Mouse (Mus musculus): ENCODE results near the gene Triobp. TPM values are rescaled to one million over a fixed set of nuclear protein-coding genes. Genes with fewer than 3 reads are reported as not detected.

Triobp gene
- polyA plus RNA-seq, 1 experiment from 2014 or later: 46.7 TPM

DNA sequence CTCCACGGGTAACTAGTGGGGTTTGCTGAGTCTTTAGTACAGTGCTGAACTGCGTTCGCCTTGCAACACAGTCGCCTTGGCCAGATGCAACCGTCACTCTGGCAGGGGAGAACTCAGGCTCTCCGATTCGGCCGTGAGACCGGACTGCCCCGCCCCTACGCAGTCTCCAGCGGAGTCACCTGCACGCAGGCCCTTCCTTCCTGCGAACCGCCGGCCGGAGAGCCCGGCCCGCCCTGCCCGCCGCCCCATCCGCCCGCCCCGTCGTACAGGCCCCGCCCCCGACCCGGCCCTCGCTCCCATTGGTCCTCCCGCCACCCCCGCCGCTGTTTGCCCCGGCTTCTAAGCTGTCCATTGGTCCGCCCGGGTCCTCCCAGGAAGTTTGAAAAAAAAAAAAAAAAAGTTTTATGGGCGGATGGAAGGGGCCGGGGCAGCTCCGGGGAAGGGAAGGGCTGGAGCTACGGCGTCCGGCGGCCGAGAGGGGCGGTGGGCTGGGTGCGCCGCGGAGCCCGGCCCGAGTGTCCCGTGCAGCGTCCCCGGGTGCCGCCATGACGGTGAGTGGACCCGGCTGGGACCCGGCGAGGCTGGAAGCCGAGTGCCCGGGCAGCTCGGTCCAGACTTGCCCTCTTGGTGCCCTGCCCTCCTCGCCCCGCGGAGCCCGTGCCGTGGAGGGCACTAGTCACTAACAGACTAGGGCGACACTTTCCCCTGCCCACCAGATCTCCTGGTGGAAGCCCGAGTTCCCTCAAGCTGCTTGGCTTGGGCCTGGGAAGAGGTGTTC, 35.3 kb downstream of the Triobp start:
- Histone ChIP-seq H3K4me1 (peaks cover 84% of the 10 kb centered on the region), H3K36me3 (replicated peaks) (peaks cover 17% of the 10 kb centered on the region), H3K27ac (replicated peaks) (peak overlapping the region; percentile 93), H3K4me3 (peak overlapping the region; percentile 95), H3K9me3 (no peaks in the 10 kb centered on the region), H3K27me3 (replicated peaks; ENCODE audit: low read depth, poor library complexity, severe bottlenecking) (no peaks in the 10 kb centered on the region)
- under 1% methylated on average over 67 of the region's 67 CpGs for WGBS
- DNase-seq (ENCODE audit: low spot score): peak; percentile 97

DNA sequence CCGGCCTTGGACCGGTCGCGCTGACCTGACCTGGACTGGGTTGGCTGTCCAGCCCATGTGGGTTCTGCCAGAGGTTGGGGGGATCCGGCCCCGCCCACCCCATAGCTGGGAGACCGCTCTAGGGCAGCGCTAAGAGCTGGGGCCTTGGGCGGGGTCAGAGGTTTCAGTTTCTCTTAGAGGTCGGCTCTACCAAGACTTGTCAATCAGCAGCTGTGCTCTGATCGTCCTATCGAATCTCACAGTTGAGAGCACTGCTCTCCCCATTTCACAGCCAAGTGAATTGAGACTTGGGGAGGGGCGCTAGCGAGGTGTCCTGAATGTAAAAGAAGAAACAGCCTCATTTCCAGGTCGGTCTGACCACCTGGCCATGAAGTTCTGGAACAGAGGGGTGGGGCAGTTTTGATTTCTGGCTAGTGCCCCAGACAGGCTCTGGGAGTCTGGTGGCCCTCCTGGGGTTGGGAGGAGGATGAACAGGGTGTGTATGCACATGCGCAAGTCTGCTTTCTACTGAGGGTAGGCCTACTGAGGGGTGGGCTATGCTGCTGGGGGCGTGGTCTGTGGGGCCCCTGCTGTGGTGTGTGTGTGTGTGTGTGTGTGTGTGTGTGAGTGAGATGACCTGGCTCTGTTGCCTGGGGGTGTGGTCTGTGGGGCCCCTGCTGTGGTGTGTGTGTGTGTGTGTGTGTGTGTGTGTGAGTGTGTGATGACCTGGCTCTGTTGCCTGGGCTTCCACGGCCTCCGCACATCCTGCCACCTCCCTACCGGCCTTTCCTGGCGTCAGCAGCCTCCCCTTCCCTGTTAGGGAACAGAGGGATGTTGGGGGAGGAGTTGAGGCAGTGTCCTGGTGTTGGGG, 36.1 kb downstream of the Triobp start:
- DNase-seq (ENCODE audit: low spot score): peak; percentile 81
- Histone ChIP-seq H3K9me3 (no peaks in the 10 kb centered on the region), H3K4me3 (peak overlapping the region; percentile 95), H3K27ac (replicated peaks) (peak overlapping the region; percentile 93), H3K36me3 (replicated peaks) (peaks cover 26% of the 10 kb centered on the region), H3K27me3 (replicated peaks; ENCODE audit: low read depth, poor library complexity, severe bottlenecking) (no peaks in the 10 kb centered on the region), H3K4me1 (peaks cover 75% of the 10 kb centered on the region)
- 1% methylated on average over 21 of the region's 21 CpGs for WGBS

DNA sequence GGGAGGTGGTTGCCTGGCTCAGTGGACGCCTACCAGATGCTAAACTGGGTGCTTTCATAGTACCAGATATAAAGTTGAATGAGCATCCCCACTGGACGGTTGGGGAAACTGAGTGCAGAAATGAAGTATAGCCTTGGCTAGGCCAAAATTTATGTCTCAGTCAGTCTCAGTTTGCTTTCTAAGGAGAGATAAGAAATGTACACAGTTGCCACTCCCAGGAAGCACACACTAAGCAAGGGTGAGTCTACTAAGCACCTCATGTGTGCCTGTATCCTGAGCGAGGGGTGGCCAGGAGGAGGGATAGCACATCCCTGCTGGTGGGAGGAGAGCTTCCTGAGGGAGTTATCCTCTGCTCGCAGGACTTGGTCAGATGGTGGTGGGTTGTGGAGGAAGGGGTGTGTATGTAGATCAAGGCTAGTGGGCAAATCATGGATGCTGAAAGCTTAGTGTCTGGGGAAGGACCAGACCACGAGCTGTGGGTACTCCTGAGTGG, 36.8 kb downstream of the Triobp start:
- no peak for DNase-seq (ENCODE audit: low spot score)
- H3K27me3 ChIP-seq (replicated peaks; ENCODE audit: low read depth, poor library complexity, severe bottlenecking): no peaks in the 10 kb centered on the region
- peaks cover 32% of the 10 kb centered on the region for H3K36me3 ChIP-seq (replicated peaks)
- H3K9me3 ChIP-seq: no peaks in the 10 kb centered on the region
- 48% methylated on average over 5 of the region's 5 CpGs for WGBS
- peaks cover 69% of the 10 kb centered on the region for H3K4me1 ChIP-seq
- peak overlapping the region; percentile 95 for H3K4me3 ChIP-seq
- H3K27ac ChIP-seq (replicated peaks): peak overlapping the region; percentile 93

DNA sequence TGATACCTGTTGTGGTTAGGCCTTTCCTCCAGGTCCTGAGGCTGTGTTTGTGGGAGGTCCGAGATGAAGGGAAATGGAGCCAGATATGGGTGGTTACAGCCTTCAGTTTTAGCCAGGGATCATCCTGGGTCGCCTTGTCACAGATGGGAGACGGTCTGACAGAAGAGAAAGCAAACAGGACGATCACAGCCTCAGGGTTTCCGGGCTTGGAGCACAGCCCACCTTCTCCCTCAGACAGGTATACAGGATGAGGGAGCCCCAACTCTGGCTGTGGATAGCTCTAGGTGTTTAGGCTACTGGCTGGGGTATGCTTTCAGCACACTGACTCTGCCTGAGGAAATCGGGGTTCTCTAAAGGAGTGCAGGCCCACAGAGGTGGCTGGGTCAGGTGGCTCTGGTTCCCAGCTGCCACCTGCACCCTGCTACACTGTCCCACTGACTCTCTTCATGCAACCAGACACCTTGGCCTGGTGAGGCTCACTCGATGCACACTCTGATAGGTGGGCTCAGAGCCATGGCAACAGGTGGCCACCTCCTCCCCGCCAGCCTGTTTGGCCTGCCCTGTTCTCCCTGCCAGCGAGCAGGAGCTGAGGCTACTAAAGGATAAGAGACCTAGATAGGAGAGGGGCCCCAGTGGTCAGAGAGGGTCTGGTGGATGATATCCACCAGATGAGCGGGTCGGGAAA, 39.2 kb downstream of the Triobp start:
- 63% methylated on average over 11 of the region's 11 CpGs for WGBS
- Histone ChIP-seq H3K27me3 (replicated peaks; ENCODE audit: low read depth, poor library complexity, severe bottlenecking) (no peaks in the 10 kb centered on the region), H3K27ac (replicated peaks) (peak overlapping the region; percentile 59), H3K4me3 (no peak overlapping the region; the same call in 1 of the 2 replicates), H3K36me3 (replicated peaks) (peaks cover 56% of the 10 kb centered on the region), H3K9me3 (no peaks in the 10 kb centered on the region), H3K4me1 (peaks cover 65% of the 10 kb centered on the region)
- peak; percentile 44 for DNase-seq (ENCODE audit: low spot score)

DNA sequence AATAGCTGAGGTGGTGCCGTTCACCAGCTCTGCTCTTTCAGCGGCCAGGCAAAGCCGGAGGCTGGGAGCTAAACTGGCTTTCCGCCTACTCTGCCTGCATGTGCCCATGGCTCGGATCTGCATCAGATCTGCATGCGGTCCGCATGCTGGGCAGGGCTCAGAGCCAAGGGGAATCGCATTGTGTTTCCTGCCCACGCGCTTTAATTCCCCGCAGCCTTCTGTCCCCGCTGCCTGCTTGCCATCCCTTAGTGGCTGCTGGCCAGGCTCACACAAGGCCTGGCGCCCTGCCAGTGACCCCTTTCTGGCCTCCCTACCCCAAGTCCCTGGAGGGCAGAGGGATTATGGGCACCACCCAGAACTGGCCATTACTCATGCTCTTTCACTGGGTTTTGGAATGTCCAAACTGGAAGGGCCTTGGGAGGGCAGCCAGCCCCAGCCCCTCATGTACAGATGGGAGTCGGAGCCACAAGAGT, 41.0 kb downstream of the Triobp start:
- WGBS: 87% methylated on average over 14 of the region's 14 CpGs

DNA sequence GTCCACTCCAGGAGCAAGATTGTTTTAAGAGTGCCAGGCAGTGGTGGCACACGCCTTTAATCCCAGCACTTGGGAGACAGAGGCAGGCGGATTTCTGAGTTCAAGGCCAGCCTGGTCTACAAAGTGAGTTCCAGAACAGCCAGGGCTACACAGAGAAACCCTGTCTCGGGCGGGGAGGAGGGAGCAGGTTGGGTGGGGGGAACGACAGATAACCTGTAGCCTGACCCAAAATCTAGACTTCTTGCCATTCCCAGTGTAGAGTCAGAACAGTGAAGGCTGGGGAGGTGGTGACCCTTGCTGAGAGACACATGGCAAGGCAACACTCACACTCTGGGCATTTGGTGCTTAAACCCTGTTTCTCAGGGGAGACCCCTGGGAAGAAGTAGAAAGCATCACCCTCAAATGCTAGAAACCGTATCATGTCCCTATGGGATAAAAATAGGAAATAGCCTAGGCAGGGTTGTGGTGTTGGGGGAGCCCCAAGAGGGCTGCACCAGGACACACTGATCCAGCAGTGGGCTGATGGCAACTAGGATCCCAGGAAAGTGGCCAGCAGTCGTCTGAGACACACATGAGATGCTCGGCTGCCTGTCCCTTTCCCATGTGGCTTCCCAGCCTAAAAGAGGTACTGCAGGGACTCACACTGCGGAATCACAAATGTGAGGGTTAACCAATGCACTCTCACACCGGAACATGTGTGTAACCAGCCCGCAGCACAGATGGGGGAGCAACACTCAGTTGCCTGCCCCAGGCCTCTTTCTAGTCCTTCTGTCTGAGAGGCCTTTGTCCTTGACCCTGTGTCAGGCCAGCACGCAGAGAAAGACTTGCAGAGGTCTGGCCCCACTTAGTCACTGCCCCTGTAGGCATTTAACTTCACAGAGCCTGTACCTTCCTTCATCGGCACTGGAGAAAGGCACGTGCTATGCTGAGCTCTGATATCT, 41.9 kb downstream of the Triobp start:
- no peaks in the 10 kb centered on the region for H3K9me3 ChIP-seq
- no peak overlapping the region for H3K27ac ChIP-seq (replicated peaks)
- WGBS: 83% methylated on average over 14 of the region's 14 CpGs
- H3K27me3 ChIP-seq (replicated peaks; ENCODE audit: low read depth, poor library complexity, severe bottlenecking): no peaks in the 10 kb centered on the region
- H3K36me3 ChIP-seq (replicated peaks): peaks cover 83% of the 10 kb centered on the region
- H3K4me3 ChIP-seq: no peak overlapping the region
- no peak for DNase-seq (ENCODE audit: low spot score)
- H3K4me1 ChIP-seq: peaks cover 38% of the 10 kb centered on the region

More for the DNA sequence above, 41.0 kb downstream of the Triobp start:
- H3K27ac ChIP-seq (replicated peaks): no peak overlapping the region
- no peaks in the 10 kb centered on the region for H3K27me3 ChIP-seq (replicated peaks; ENCODE audit: low read depth, poor library complexity, severe bottlenecking)
- H3K4me1 ChIP-seq: peaks cover 47% of the 10 kb centered on the region
- DNase-seq (ENCODE audit: low spot score): no peak
- H3K36me3 ChIP-seq (replicated peaks): peaks cover 74% of the 10 kb centered on the region
- no peaks in the 10 kb centered on the region for H3K9me3 ChIP-seq
- no peak overlapping the region for H3K4me3 ChIP-seq

DNA sequence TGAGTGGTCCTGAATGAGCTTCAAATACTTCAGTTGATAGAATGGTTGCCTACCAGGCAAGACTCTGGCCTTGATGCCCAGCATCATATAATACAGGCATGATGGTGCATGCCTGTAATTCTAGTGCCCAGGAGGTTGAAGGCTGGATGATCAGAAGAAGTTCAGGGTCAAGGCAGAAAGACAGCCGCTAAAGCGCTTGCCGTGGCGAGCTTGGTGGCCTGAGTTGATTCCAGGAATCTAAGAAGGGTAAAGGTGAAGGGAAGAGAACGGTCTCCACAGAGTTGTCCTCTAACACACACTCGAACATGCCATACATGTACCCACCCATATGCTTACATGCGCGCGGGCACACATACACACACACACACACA, 42.6 kb downstream of the Triobp start:
- DNase-seq (ENCODE audit: low spot score): no peak
- Histone ChIP-seq H3K9me3 (no peaks in the 10 kb centered on the region), H3K4me1 (peaks cover 32% of the 10 kb centered on the region), H3K4me3 (no peak overlapping the region), H3K27ac (replicated peaks) (no peak overlapping the region), H3K27me3 (replicated peaks; ENCODE audit: low read depth, poor library complexity, severe bottlenecking) (no peaks in the 10 kb centered on the region), H3K36me3 (replicated peaks) (peaks cover 90% of the 10 kb centered on the region)
- 96% methylated on average over 9 of the region's 9 CpGs for WGBS

DNA sequence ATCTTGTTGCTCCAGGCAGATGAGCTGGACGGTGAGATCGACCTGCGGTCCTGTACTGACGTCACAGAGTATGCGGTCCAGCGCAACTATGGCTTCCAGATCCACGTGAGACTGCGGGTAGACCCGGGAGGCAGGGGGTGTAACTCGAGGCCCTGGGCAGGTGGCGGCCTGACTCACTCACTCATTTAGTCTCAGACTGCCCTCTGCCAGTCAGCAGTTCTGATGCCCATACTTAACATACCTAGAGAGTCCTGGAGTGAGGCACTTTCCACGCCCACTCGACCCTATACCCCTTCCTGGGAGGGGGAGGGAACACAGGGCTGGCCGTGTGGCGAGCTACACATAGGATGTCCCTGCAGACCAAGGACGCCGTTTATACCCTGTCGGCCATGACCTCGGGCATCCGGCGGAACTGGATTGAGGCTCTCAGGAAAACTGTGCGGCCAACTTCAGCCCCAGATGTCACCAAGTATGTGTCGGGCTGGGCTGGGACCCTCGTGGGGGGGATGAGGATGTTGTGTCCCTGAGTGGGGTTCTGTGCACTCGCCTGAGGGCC, 43.5 kb downstream of the Triobp start:
- H3K36me3 ChIP-seq (replicated peaks): peaks cover 98% of the 10 kb centered on the region
- H3K9me3 ChIP-seq: no peaks in the 10 kb centered on the region
- no peak for DNase-seq (ENCODE audit: low spot score)
- H3K27ac ChIP-seq (replicated peaks): no peak overlapping the region
- H3K4me1 ChIP-seq: peaks cover 22% of the 10 kb centered on the region
- H3K27me3 ChIP-seq (replicated peaks; ENCODE audit: low read depth, poor library complexity, severe bottlenecking): no peaks in the 10 kb centered on the region
- 93% methylated on average over 25 of the region's 25 CpGs for WGBS
- no peak overlapping the region for H3K4me3 ChIP-seq

DNA sequence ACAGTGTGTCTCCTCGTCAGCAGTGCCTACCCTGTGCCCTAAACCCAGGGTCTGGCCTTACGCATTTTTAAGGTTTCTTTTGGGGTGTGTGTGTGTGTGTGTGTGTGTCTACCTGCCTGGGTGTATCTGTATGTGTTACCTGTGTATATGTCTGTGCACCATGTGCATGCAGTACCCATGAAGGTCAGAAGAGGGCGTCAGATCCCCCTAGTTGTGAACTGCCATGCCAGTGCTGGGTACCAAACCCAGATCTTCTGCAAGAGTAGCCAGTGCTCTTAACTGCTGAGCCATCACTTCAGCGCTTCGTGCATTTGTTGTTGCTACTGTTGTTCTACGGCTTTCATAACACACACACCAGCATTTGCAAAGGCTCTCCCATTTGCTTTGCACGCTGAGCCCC, 44.7 kb downstream of the Triobp start:
- WGBS: 93% methylated on average over 7 of the region's 7 CpGs
- Histone ChIP-seq H3K9me3 (no peaks in the 10 kb centered on the region), H3K4me1 (peaks cover 10% of the 10 kb centered on the region), H3K36me3 (replicated peaks) (peaks cover 98% of the 10 kb centered on the region), H3K4me3 (no peak overlapping the region), H3K27me3 (replicated peaks; ENCODE audit: low read depth, poor library complexity, severe bottlenecking) (no peaks in the 10 kb centered on the region), H3K27ac (replicated peaks) (no peak overlapping the region)
- DNase-seq (ENCODE audit: low spot score): no peak

DNA sequence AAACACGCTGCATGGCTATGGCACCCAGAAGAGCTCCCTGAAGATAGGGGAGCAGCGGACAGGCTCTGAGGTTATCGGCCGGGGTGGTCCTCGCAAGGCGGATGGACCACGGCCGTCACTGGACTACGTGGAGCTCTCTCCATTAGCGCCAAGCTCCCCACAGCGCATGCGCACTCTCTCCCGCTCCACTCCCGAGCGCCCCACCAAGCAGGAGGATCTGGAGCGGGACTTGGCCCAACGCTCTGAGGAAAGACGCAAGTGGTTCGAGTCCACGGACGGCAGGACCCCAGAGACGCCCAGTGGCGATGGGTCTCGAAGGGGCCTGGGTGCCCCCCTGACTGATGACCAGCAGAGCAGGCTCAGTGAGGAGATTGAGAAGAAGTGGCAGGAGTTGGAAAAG, 45.4 kb downstream of the Triobp start:
- H3K4me3 ChIP-seq: no peak overlapping the region
- peaks cover 100% of the 10 kb centered on the region for H3K36me3 ChIP-seq (replicated peaks)
- H3K4me1 ChIP-seq: peaks cover 9% of the 10 kb centered on the region
- no peak overlapping the region for H3K27ac ChIP-seq (replicated peaks)
- no peak for DNase-seq (ENCODE audit: low spot score)
- H3K27me3 ChIP-seq (replicated peaks; ENCODE audit: low read depth, poor library complexity, severe bottlenecking): no peaks in the 10 kb centered on the region
- no peaks in the 10 kb centered on the region for H3K9me3 ChIP-seq
- WGBS: 95% methylated on average over 24 of the region's 24 CpGs

DNA sequence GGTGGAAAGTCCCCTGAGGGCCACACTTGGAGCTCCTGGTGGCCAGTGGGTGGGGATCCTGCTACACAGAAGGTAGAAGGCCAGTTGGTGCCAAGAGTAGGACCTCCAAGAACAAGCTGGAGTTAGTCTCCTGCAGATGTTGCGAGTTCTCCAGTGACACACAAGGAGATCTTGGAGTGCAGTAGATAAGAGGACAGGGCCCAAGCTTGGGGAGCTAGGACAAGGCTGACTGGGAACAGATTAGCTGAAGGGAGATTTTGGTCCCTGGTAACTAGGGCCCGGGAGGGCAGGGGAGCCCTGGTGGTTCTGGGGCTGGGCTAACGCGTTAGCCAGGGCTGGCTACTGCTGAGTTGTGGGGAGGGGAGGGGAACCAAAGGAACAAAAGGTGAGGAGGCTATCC, 48.4 kb downstream of the Triobp start:
- Histone ChIP-seq H3K4me1 (peaks cover 24% of the 10 kb centered on the region), H3K9me3 (no peaks in the 10 kb centered on the region), H3K4me3 (no peak overlapping the region), H3K27ac (replicated peaks) (no peak overlapping the region), H3K36me3 (replicated peaks) (peaks cover 99% of the 10 kb centered on the region), H3K27me3 (replicated peaks; ENCODE audit: low read depth, poor library complexity, severe bottlenecking) (no peaks in the 10 kb centered on the region)
- DNase-seq (ENCODE audit: low spot score): no peak
- 93% methylated on average over 4 of the region's 4 CpGs for WGBS

Measured in embryonic facial prominence, embryonic 10.5 days (tissue).